Mouse (Mus musculus) midbrain, embryonic 13.5 days (tissue): ENCODE results near the gene Mfsd6l. TPM values are rescaled to one million over a fixed set of nuclear protein-coding genes. Genes with fewer than 3 reads are reported as not detected.

ENCODE experiments used
- polyA plus RNA-seq: library from polyadenylated mRNA; unstranded; fragments of >200 nt; fragmentation: Nextera tagmentation; extraction: Ambion mirVana; gene quantifications from 2 replicates; pipeline ENCODE4 v1.2.1, GENCODE M21; 2015

The Mfsd6l gene
- polyA plus RNA-seq, 1 experiment from 2014 or later: not detected

Other genes starting within 250 kb of the Mfsd6l start
- gene Ntn1, start 155.4 kb upstream of the Mfsd6l start, polyA plus RNA-seq: 17.3 and 31.0 TPM in 2 replicates
- gene Pik3r5, start 124.1 kb upstream of the Mfsd6l start, polyA plus RNA-seq: 0.24 and 0.50 TPM in 2 replicates
- 1.5 and 2.0 TPM in 2 replicates for gene Pik3r6, start 53.2 kb upstream of the Mfsd6l start, polyA plus RNA-seq
- gene Ccdc42, start 30.8 kb downstream of the Mfsd6l start, polyA plus RNA-seq: 0.15 and 0.36 TPM in 2 replicates
- 109 TPM in 2 replicates for gene Myh10, start 135.4 kb downstream of the Mfsd6l start, polyA plus RNA-seq